Mouse (Mus musculus) layer of hippocampus, postnatal 36 days (tissue): ENCODE results near the gene Spic. TPM values are rescaled to one million over a fixed set of nuclear protein-coding genes. Genes with fewer than 3 reads are reported as not detected.

Experiments used
- DNase-seq, 2 experiments: peaks; one replicate each; pipeline ENCODE4 v3.0.0; 2022
- total RNA-seq, 2 experiments: library from RNA; stranded (reverse); gene quantifications; 2 replicates each; pipeline ENCODE4 v1.2.3; 2021

The Spic gene
- total RNA-seq, 2 experiments from 2014 or later = not detected

GRCm38 (mm10) chr10:88631330-88631953, 53.4 kb downstream of the Spic start:
- no peak for DNase-seq

- no peak for DNase-seq
These were observed 54.0 kb downstream of the Spic start for GRCm38 (mm10) chr10:88630663-88631329.

GRCm38 (mm10) chr10:88627052-88627451, 57.8 kb downstream of the Spic start:
- no peak for DNase-seq

GRCm38 (mm10) chr10:88626176-88626575, 58.6 kb downstream of the Spic start:
- no peak for DNase-seq

Other genes with a start within 250 kb of the Spic start
- 1 to 10 TPM in 1 of 2 experiments, under 1 TPM in 1; 0.90 to 1.2 TPM for gene Sycp3, start 225.4 kb downstream of the Spic start, total RNA-seq
- 10 to 100 TPM; 42.3 to 47.0 TPM for gene Chpt1, start 180.9 kb downstream of the Spic start, total RNA-seq
- gene Mybpc1, start 79.9 kb downstream of the Spic start, total RNA-seq = 1 to 10 TPM; 1.0 to 1.5 TPM
- gene Arl1, start 45.8 kb upstream of the Spic start, total RNA-seq = 100 to 1,000 TPM; 137 to 140 TPM
- gene Utp20, start 141.8 kb upstream of the Spic start, total RNA-seq = 10 to 100 TPM; 20.7 to 26.3 TPM
- gene Slc5a8, start 201.0 kb upstream of the Spic start, total RNA-seq = not detected